Mouse (Mus musculus): ENCODE data around the gene Cspg4. TPM values are rescaled to one million over a fixed set of nuclear protein-coding genes. Genes with fewer than 3 reads are reported as not detected.
"Not testable (repeated sequence)": the region's sequence is repeated elsewhere in the genome, so short reads cannot be mapped to it uniquely, and the experiment has no call there.

The Cspg4 gene
- polyA plus RNA-seq, 1 experiment from 2014 or later = 13.8 TPM

DNA sequence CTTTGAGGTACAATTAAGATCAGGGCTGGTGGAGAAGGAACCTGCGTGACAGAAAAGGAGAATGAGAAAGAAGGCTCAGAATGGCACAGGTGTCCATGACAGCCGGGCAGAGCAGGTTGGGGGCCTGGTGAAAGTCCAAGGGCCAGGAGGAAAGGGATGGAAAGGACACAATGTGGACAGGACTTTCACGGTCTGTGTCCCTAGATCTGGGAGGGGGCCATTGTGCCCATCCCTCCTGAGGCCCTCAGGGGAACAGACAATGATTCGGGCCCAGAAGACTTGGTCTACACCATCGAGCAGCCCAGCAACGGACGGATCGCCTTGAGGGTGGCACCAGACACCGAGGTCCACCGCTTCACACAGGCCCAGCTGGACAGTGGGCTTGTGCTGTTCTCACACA is 27.3 kb downstream of the Cspg4 start:
- H3K27ac ChIP-seq = no peak overlapping the region
- peaks cover 34% of the 10 kb centered on the region for H3K36me3 ChIP-seq
- peaks cover 4% of the 10 kb centered on the region; the same call in 1 of the 2 replicates for H3K27me3 ChIP-seq
- WGBS = 89% methylated on average over 10 of the region's 10 CpGs
- ATAC-seq (ENCODE audit: insufficient number of reproducible peaks, insufficient read depth, low FRiP score, low TSS enrichment, low read depth) = no peak
- H3K4me3 ChIP-seq (replicated peaks) = no peak overlapping the region
- no peaks in the 10 kb centered on the region for H3K9me3 ChIP-seq
- no peak overlapping the region for H3K4me2 ChIP-seq
- peaks cover 16% of the 10 kb centered on the region for H3K4me1 ChIP-seq (replicated peaks)
- H3K9ac ChIP-seq (replicated peaks) = no peak overlapping the region

DNA sequence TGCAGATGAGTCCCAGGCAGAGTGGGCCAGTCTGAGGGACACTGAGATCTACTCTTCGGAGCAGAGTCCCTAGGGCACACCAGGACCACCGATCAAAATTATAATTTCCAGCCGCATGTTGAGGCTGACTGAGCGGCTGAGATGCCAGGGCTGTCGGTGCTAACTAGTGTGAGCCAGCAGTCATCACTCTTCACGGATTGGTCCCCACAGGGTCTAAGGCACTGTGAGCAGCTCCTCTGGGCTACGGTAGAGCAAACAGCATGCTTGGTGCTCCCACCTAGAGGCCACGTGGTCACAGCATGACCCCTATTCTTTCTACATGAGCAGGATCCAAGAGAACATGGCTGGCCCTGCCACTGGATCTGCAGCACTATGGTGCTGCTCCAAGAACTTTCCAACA is 28.5 kb downstream of the Cspg4 start:
- H3K27me3 ChIP-seq = peaks cover 4% of the 10 kb centered on the region; the same call in 1 of the 2 replicates
- H3K4me1 ChIP-seq (replicated peaks) = peaks cover 22% of the 10 kb centered on the region
- no peak overlapping the region for H3K27ac ChIP-seq
- peaks cover 22% of the 10 kb centered on the region for H3K36me3 ChIP-seq
- H3K4me2 ChIP-seq = no peak overlapping the region
- 72% methylated on average over 8 of the region's 8 CpGs for WGBS
- H3K4me3 ChIP-seq (replicated peaks) = no peak overlapping the region
- H3K9me3 ChIP-seq = no peaks in the 10 kb centered on the region
- 0 out of 2 replicates have a peak overlapping the region, but pooled peaks have one; percentile 8 for H3K9ac ChIP-seq (replicated peaks)
- no peak for ATAC-seq (ENCODE audit: insufficient number of reproducible peaks, insufficient read depth, low FRiP score, low TSS enrichment, low read depth)

DNA sequence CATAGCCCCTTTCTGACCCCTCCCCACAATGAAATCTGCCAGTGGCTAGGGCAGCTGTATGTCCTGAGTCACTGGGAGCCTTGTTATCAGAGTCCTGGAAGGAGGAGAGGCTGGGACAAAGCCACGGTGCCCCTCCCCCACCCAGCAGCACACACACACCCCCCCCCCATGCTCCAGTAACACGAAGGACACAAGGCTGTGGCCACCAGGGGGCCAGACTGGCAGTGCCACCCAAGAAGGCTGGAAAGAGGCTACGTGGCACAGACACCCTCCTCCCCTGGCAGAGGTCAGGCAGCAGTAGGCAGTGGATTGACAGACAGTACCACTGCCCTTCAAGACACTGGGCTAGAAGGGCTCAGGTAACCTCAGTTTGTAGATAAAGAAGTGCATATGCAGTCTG is 29.2 kb downstream of the Cspg4 start:
- no peak for ATAC-seq (ENCODE audit: insufficient number of reproducible peaks, insufficient read depth, low FRiP score, low TSS enrichment, low read depth)
- Histone ChIP-seq H3K9me3 (no peaks in the 10 kb centered on the region), H3K4me3 (replicated peaks) (no peak overlapping the region), H3K27me3 (peaks cover 4% of the 10 kb centered on the region; the same call in 1 of the 2 replicates), H3K36me3 (peaks cover 16% of the 10 kb centered on the region; the same call in 1 of the 2 replicates), H3K9ac (replicated peaks) (peak overlapping the region; percentile 8; the same call in 1 of the 2 replicates), H3K4me1 (replicated peaks) (peaks cover 22% of the 10 kb centered on the region), H3K27ac (no peak overlapping the region), H3K4me2 (no peak overlapping the region)
- 23% methylated on average over 3 of the region's 3 CpGs for WGBS

DNA sequence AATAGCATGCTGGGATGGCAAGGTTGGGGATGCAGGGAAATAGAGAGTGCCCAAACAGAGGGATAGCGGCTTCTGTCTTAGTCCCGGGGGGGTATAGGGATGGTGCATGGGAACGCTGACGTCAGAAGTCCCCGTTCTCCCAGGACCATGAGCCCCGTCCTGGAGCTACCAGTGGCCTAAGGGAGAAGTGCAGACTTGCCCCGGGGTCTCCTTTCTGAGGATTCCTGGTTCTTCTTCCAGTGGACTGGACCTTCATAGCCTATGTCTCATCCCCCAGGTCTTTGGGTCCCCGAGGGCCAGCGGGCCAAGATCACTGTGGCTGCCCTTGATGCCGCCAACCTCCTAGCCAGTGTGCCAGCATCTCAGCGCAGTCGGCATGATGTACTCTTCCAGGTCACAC is 31.9 kb downstream of the Cspg4 start:
- H3K9me3 ChIP-seq = no peaks in the 10 kb centered on the region
- no peak overlapping the region for H3K4me2 ChIP-seq
- no peaks in the 10 kb centered on the region for H3K27me3 ChIP-seq
- WGBS = 91% methylated on average over 12 of the region's 12 CpGs
- ATAC-seq (ENCODE audit: insufficient number of reproducible peaks, insufficient read depth, low FRiP score, low TSS enrichment, low read depth) = no peak
- H3K4me3 ChIP-seq (replicated peaks) = no peak overlapping the region
- H3K9ac ChIP-seq (replicated peaks) = no peak overlapping the region
- peaks cover 22% of the 10 kb centered on the region for H3K4me1 ChIP-seq (replicated peaks)
- H3K36me3 ChIP-seq = peaks cover 14% of the 10 kb centered on the region; the same call in 1 of the 2 replicates
- H3K27ac ChIP-seq = no peak overlapping the region

DNA sequence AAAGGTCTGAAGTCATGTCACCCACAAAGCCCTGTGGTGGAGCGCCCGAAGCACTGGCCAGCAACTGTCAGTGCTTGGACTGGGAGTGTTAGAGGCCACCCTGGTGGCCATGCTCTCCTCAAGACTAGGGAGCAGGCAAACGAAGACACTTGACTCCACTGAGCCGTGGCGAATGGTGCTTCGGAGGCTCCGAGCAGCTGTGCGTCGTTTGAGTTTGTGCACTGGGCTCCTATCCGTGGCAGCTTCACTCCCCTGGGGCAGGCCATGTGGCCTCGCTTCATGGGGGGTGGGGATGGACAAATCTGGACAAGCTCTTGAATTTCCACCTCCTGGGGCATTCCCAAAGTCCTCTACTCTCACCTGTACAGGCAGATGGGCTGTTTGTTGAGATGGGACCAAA is 34.6 kb downstream of the Cspg4 start:
- H3K4me3 ChIP-seq (replicated peaks) = no peak overlapping the region
- H3K36me3 ChIP-seq = no peaks in the 10 kb centered on the region
- no peaks in the 10 kb centered on the region for H3K27me3 ChIP-seq
- H3K4me2 ChIP-seq = no peak overlapping the region
- H3K9ac ChIP-seq (replicated peaks) = no peak overlapping the region
- H3K4me1 ChIP-seq (replicated peaks) = peaks cover 12% of the 10 kb centered on the region; the same call in 1 of the 2 replicates
- H3K9me3 ChIP-seq = no peaks in the 10 kb centered on the region
- WGBS = 61% methylated on average over 11 of the region's 11 CpGs
- no peak for ATAC-seq (ENCODE audit: insufficient number of reproducible peaks, insufficient read depth, low FRiP score, low TSS enrichment, low read depth)
- H3K27ac ChIP-seq = no peak overlapping the region

DNA sequence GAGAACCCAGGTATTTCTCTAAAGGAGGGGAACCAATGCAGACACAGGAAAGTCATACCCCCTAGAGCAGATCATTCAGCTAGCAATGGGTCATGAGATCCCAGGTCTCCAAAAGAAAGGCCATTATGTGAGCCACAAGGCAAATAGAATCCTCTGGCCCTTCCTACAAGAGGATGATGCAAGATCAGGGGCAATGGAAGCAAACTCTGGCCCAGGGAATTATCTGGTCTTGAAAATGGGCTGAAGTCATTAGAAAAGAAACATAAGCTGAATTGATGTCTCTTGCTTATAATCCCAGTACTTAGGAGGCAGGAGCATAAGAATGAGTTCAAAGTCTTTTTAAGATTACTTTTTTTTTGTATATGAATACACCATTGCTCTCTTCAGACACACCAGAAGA is 35.2 kb downstream of the Cspg4 start:
- H3K4me2 ChIP-seq = no peak overlapping the region
- ATAC-seq (ENCODE audit: insufficient number of reproducible peaks, insufficient read depth, low FRiP score, low TSS enrichment, low read depth) = no peak
- H3K4me1 ChIP-seq (replicated peaks) = peaks cover 12% of the 10 kb centered on the region; the same call in 1 of the 2 replicates
- no peaks in the 10 kb centered on the region for H3K27me3 ChIP-seq
- H3K9ac ChIP-seq (replicated peaks) = no peak overlapping the region
- H3K4me3 ChIP-seq (replicated peaks) = no peak overlapping the region
- H3K36me3 ChIP-seq = no peaks in the 10 kb centered on the region
- no peak overlapping the region for H3K27ac ChIP-seq
- H3K9me3 ChIP-seq = no peaks in the 10 kb centered on the region

DNA sequence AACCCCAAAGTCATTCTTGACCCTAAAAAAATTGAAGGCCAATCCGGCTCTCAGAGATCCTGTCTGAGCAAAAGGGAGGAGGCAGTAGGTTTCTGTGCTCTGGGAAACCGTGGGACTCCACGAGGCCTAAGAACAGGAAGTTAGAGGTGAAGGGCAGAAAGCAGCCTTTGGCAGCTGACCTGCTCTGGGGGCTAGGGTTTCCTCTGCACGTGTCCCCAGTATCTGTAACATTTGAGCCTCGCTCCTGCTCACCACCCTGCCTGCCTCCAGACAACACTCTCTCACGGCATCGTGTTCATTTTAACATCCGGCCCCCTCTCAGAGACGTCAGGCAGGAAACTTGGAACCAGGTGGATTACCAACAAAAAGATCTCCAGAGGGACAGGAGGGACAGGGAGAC is 35.7 kb downstream of the Cspg4 start:
- no peak overlapping the region for H3K9ac ChIP-seq (replicated peaks)
- H3K27me3 ChIP-seq = no peaks in the 10 kb centered on the region
- no peak overlapping the region for H3K4me3 ChIP-seq (replicated peaks)
- 40% methylated on average over 9 of the region's 9 CpGs for WGBS
- H3K4me1 ChIP-seq (replicated peaks) = peaks cover 12% of the 10 kb centered on the region; the same call in 1 of the 2 replicates
- H3K4me2 ChIP-seq = no peak overlapping the region
- no peaks in the 10 kb centered on the region for H3K9me3 ChIP-seq
- H3K27ac ChIP-seq = no peak overlapping the region
- no peaks in the 10 kb centered on the region for H3K36me3 ChIP-seq
- ATAC-seq (ENCODE audit: insufficient number of reproducible peaks, insufficient read depth, low FRiP score, low TSS enrichment, low read depth) = no peak

DNA sequence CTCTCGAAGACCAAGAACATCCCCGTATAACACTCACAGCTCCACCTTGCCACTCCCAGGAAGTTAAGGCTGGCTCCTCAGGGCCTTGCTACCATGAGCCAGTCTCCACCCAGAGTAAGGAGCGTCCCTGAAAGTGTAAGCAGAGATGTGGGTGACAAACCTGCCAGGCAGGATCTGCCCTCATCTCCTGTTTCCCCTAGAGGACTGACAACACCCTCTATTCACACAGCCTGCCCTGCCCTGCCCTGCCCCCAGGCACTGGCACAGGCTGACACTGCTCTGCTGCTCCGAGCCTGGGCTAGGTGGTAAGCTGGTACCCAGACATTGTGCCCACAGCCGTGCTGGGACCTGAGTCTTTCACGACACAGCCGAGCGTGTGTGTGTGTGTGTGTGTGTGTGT is 36.4 kb downstream of the Cspg4 start:
- Histone ChIP-seq H3K4me2 (no peak overlapping the region; the same call in 1 of the 2 replicates), H3K9ac (replicated peaks) (no peak overlapping the region), H3K4me1 (replicated peaks) (peaks cover 12% of the 10 kb centered on the region; the same call in 1 of the 2 replicates), H3K4me3 (replicated peaks) (no peak overlapping the region), H3K9me3 (no peaks in the 10 kb centered on the region), H3K27ac (no peak overlapping the region), H3K27me3 (no peaks in the 10 kb centered on the region), H3K36me3 (no peaks in the 10 kb centered on the region)
- no peak for ATAC-seq (ENCODE audit: insufficient number of reproducible peaks, insufficient read depth, low FRiP score, low TSS enrichment, low read depth)
- 62% methylated on average over 8 of the region's 8 CpGs for WGBS

DNA sequence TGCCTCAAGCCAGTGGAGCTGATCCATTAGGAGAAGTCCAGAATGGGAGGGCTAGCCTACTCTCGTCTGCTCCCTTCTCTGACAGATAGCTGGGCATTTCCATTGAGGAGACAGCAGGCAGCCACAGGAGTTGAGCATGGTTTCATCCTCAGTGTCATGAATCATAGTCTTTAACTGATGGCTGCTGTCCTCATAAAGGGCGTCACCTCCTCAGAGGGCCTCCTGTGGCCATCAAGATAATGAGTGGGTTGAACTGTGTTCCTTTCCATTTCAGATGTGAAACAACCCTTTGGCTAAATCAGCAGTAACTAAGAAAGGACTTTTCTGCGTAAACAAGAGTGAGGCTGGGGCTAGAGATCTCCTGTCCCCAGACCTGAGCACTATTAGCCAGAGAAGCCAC is 38.8 kb downstream of the Cspg4 start:
- H3K4me3 ChIP-seq (replicated peaks) = no peak overlapping the region
- no peaks in the 10 kb centered on the region for H3K9me3 ChIP-seq
- H3K27me3 ChIP-seq = no peaks in the 10 kb centered on the region
- no peak overlapping the region for H3K27ac ChIP-seq
- ATAC-seq (ENCODE audit: insufficient number of reproducible peaks, insufficient read depth, low FRiP score, low TSS enrichment, low read depth) = no peak
- H3K4me2 ChIP-seq = no peak overlapping the region
- no peak overlapping the region for H3K9ac ChIP-seq (replicated peaks)
- WGBS = 74% methylated on average over 3 of the region's 3 CpGs
- H3K36me3 ChIP-seq = no peaks in the 10 kb centered on the region
- H3K4me1 ChIP-seq (replicated peaks) = peaks cover 3% of the 10 kb centered on the region; the same call in 1 of the 2 replicates

DNA sequence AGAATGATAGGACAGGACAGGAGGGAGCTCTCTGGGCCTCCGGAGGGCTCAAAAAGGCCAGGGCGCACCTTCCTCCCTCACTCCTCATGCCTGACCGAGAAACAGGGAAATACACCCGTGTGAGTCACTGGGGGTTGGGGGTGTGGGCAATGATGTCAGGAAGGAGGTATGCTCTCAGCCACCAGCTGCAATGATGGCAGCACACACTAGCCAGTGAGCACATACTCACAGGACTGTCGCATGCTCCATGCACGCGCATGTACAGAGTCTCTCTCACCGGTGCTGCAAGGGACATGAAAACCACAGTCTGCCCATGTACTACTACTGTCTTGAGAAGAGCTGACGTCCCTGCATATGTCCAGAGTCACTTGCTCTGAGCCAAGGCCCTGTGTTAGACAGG is 42.7 kb downstream of the Cspg4 start:
- Histone ChIP-seq H3K4me1 (replicated peaks) (no peaks in the 10 kb centered on the region), H3K27ac (no peak overlapping the region), H3K4me3 (replicated peaks) (no peak overlapping the region), H3K36me3 (no peaks in the 10 kb centered on the region), H3K4me2 (no peak overlapping the region), H3K9ac (replicated peaks) (no peak overlapping the region), H3K9me3 (no peaks in the 10 kb centered on the region), H3K27me3 (no peaks in the 10 kb centered on the region)
- 86% methylated on average over 9 of the region's 9 CpGs for WGBS
- no peak for ATAC-seq (ENCODE audit: insufficient number of reproducible peaks, insufficient read depth, low FRiP score, low TSS enrichment, low read depth)

DNA sequence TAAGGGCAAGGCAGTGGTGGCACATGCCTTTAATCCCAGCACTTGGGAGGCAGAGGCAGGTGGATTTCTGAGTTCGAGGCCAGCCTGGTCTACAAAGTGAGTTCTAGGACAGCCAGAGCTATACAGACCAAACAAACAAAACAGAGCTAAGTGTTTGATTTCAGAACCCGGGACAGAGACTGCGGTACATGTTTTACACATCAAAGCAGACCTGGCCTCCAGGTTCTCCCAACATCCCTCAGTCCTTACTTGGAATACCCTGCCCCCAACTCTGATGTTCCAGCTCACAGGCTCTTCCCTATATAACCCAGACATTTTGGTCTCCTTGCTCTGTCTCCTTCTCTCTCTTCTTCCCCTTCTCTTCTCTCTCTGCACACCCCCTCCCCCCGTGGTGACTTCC is 45.2 kb downstream of the Cspg4 start:
- not testable (repeated sequence) for H3K9me3 ChIP-seq; H3K4me2 ChIP-seq; H3K27me3 ChIP-seq; H3K4me1 ChIP-seq (replicated peaks); H3K27ac ChIP-seq; H3K9ac ChIP-seq (replicated peaks); ATAC-seq (ENCODE audit: insufficient number of reproducible peaks, insufficient read depth, low FRiP score, low TSS enrichment, low read depth); H3K4me3 ChIP-seq (replicated peaks)
- 39% methylated on average over 4 of the region's 4 CpGs for WGBS
- H3K36me3 ChIP-seq = peaks cover 12% of the 10 kb centered on the region

DNA sequence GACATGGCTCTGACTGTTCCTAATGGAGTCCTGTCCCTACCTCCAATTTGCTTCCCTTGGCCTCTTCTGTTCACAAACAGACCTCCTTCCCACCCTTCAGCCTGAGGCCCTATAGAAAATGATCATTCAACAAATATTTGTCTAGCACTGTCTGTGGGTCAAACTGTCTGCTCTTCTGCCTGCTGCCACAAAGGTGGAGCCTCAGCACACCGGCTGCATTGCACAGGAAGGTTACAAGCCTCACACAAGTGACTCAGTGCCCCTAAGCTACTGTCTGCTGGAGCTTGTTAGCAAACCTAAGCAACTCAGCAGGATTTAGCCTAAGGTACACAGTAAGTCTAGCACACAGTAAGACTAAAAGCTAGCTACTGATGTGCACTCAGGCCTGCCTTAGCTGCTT is 46.2 kb downstream of the Cspg4 start:
- Histone ChIP-seq H3K4me3 (replicated peaks) (no peak overlapping the region), H3K4me1 (replicated peaks) (0 out of 2 replicates have a peak, but pooled peaks cover 4% of the 10 kb centered on the region), H3K27ac (no peak overlapping the region), H3K4me2 (no peak overlapping the region), H3K9ac (replicated peaks) (no peak overlapping the region), H3K27me3 (no peaks in the 10 kb centered on the region), H3K9me3 (no peaks in the 10 kb centered on the region), H3K36me3 (peaks cover 23% of the 10 kb centered on the region)
- no peak for ATAC-seq (ENCODE audit: insufficient number of reproducible peaks, insufficient read depth, low FRiP score, low TSS enrichment, low read depth)
- 71% methylated on average over 1 of the region's 1 CpGs for WGBS
